Mouse (Mus musculus) kidney, embryonic 14.5 days (tissue): ENCODE data around the gene Ikzf1. TPM values are rescaled to one million over a fixed set of nuclear protein-coding genes. Genes with fewer than 3 reads are reported as not detected.

Experiments used
- ATAC-seq: fragments of 200-750 bp; cut with Nextera tagmentation; 2 replicates; pipeline ENCODE4 v1.8.0; 2017; ENCODE audit warnings: moderate number of reproducible peaks, mild to moderate bottlenecking, moderate TSS enrichment, moderate library complexity; ENCODE audit not compliant: low FRiP score, low TSS enrichment
- H3K27ac ChIP-seq: fragments of 300-500 bp; sonication (generic); 2 replicates; pipeline ENCODE4 v1.5.1; 2014; ENCODE audit warnings: low read depth, mild to moderate bottlenecking, low read length, moderate library complexity, mixed read lengths
- H3K27me3 ChIP-seq: fragments of 300-500 bp; sonication (generic); 2 replicates; pipeline ENCODE4 v1.6.1; 2014; ENCODE audit warnings: mild to moderate bottlenecking, low read length; ENCODE audit not compliant: control insufficient read depth, insufficient read depth
- H3K36me3 ChIP-seq: fragments of 300-500 bp; sonication (generic); 2 replicates; pipeline ENCODE4 v1.6.1; 2014; ENCODE audit warnings: low read length, mixed read lengths; ENCODE audit not compliant: control insufficient read depth, insufficient read depth
- H3K4me1 ChIP-seq: fragments of 300-500 bp; sonication (generic); 2 replicates; pipeline ENCODE4 v1.6.1; 2014; ENCODE audit warnings: low read length, mixed read lengths; ENCODE audit not compliant: control insufficient read depth, insufficient read depth
- H3K4me2 ChIP-seq: fragments of 300-500 bp; sonication (generic); replicated peaks from 2 replicates; pipeline ENCODE4 v1.6.1; 2014; ENCODE audit warnings: low read depth, mild to moderate bottlenecking, low read length
- H3K4me3 ChIP-seq: fragments of 300-500 bp; sonication (generic); 2 replicates; pipeline ENCODE4 v1.5.1; 2014; ENCODE audit warnings: mild to moderate bottlenecking, low read length
- H3K9ac ChIP-seq: fragments of 300-500 bp; sonication (generic); 2 replicates; pipeline ENCODE4 v1.6.1; 2014; ENCODE audit warnings: low read depth, mild to moderate bottlenecking, low read length, moderate library complexity
- H3K9me3 ChIP-seq: fragments of 300-500 bp; sonication (generic); 2 replicates; pipeline ENCODE4 v1.6.1; 2016; ENCODE audit warnings: low read length; ENCODE audit not compliant: control insufficient read depth
- WGBS: fragments of 180-500 bp; shearing (Covaris S2); extraction: QIAGEN DNeasy Blood & Tissue Kit; methylation state at CpG from one replicate; pipeline ENCODE4 v1.1.7; 2014; 5-methylcytosine and 5-hydroxymethylcytosine counted together
- polyA plus RNA-seq: library from polyadenylated mRNA; unstranded; fragments of >200 nt; fragmentation: Nextera tagmentation; extraction: Ambion mirVana; gene quantifications from 2 replicates; pipeline ENCODE4 v1.2.1, GENCODE M21; 2014

Ikzf1 gene
- 0.31 and 0.79 TPM in 2 replicates for polyA plus RNA-seq

GRCm38 (mm10) chr11:11684930-11685852, at the start of gene Ikzf1:
Ikzf1 (plus strand) TSS chr11:11685003.
- H3K27ac ChIP-seq: no peak within 1 kb of the TSS
- H3K4me2 ChIP-seq: peak within 1 kb of the TSS; percentile 99
- 2% methylated on average over 66 of the region's 100 CpGs for WGBS
- peak within 1 kb of the TSS; percentile 63 for H3K9ac ChIP-seq
- ATAC-seq: peak; percentile 75
- H3K36me3 ChIP-seq: no peaks in the 10 kb centered on the region
- H3K4me3 ChIP-seq: peak within 1 kb of the TSS; percentile 72
- peaks cover 54% of the 10 kb centered on the region for H3K27me3 ChIP-seq
- 0 out of 2 replicates have a peak, but pooled peaks cover 6% of the 10 kb centered on the region for H3K4me1 ChIP-seq
- no peaks in the 10 kb centered on the region for H3K9me3 ChIP-seq

- Histone ChIP-seq H3K36me3 (no peaks in the 10 kb centered on the region), H3K4me3 (no peak overlapping the region), H3K27me3 (no peaks in the 10 kb centered on the region), H3K4me1 (no peaks in the 10 kb centered on the region), H3K9ac (no peak overlapping the region), H3K9me3 (no peaks in the 10 kb centered on the region), H3K4me2 (no peak overlapping the region), H3K27ac (no peak overlapping the region)
- no peak for ATAC-seq
Measured at GRCm38 (mm10) chr11:11644303-11644702, 40.5 kb upstream of the Ikzf1 start.

GRCm38 (mm10) chr11:11656388-11656787, 28.4 kb upstream of the Ikzf1 start:
- H3K27ac ChIP-seq: no peak overlapping the region
- WGBS: 90% methylated on average over 3 of the region's 3 CpGs
- no peak overlapping the region for H3K4me3 ChIP-seq
- no peaks in the 10 kb centered on the region for H3K36me3 ChIP-seq
- no peak overlapping the region for H3K9ac ChIP-seq
- no peaks in the 10 kb centered on the region for H3K4me1 ChIP-seq
- H3K9me3 ChIP-seq: no peaks in the 10 kb centered on the region
- H3K4me2 ChIP-seq: no peak overlapping the region
- no peak for ATAC-seq
- no peaks in the 10 kb centered on the region for H3K27me3 ChIP-seq

GRCm38 (mm10) chr11:11656995-11657530, 27.7 kb upstream of the Ikzf1 start:
- Histone ChIP-seq H3K36me3 (no peaks in the 10 kb centered on the region), H3K9ac (no peak overlapping the region), H3K9me3 (no peaks in the 10 kb centered on the region), H3K27ac (no peak overlapping the region), H3K4me3 (no peak overlapping the region), H3K27me3 (no peaks in the 10 kb centered on the region), H3K4me1 (no peaks in the 10 kb centered on the region), H3K4me2 (no peak overlapping the region)
- WGBS: 39% methylated on average over 5 of the region's 5 CpGs
- ATAC-seq: peak; percentile 66; the same call in 1 of the 2 replicates

- no peaks in the 10 kb centered on the region for H3K36me3 ChIP-seq
- H3K27ac ChIP-seq: no peak overlapping the region
- H3K4me1 ChIP-seq: no peaks in the 10 kb centered on the region
- ATAC-seq: no peak
- H3K9me3 ChIP-seq: no peaks in the 10 kb centered on the region
- H3K27me3 ChIP-seq: no peaks in the 10 kb centered on the region
- no peak overlapping the region for H3K4me2 ChIP-seq
- WGBS: 59% methylated on average over 4 of the region's 4 CpGs
- no peak overlapping the region for H3K4me3 ChIP-seq
- no peak overlapping the region for H3K9ac ChIP-seq
Measured at GRCm38 (mm10) chr11:11657634-11658033, 27.2 kb upstream of the Ikzf1 start.

- H3K27ac ChIP-seq: no peak overlapping the region
- no peaks in the 10 kb centered on the region for H3K36me3 ChIP-seq
- H3K9me3 ChIP-seq: no peaks in the 10 kb centered on the region
- H3K9ac ChIP-seq: no peak overlapping the region
- no peak overlapping the region for H3K4me3 ChIP-seq
- no peak overlapping the region for H3K4me2 ChIP-seq
- no peak for ATAC-seq
- H3K4me1 ChIP-seq: no peaks in the 10 kb centered on the region
- WGBS: 80% methylated on average over 4 of the region's 4 CpGs
- no peaks in the 10 kb centered on the region for H3K27me3 ChIP-seq
Measured at GRCm38 (mm10) chr11:11658834-11659233, 26.0 kb upstream of the Ikzf1 start.

- H3K27ac ChIP-seq: no peak overlapping the region
- no peaks in the 10 kb centered on the region for H3K4me1 ChIP-seq
- H3K36me3 ChIP-seq: no peaks in the 10 kb centered on the region
- H3K27me3 ChIP-seq: no peaks in the 10 kb centered on the region
- H3K9ac ChIP-seq: no peak overlapping the region
- H3K9me3 ChIP-seq: no peaks in the 10 kb centered on the region
- H3K4me2 ChIP-seq: no peak overlapping the region
- no peak overlapping the region for H3K4me3 ChIP-seq
- WGBS: 85% methylated on average over 4 of the region's 4 CpGs
- no peak for ATAC-seq
Measured at GRCm38 (mm10) chr11:11660651-11661050, 24.2 kb upstream of the Ikzf1 start.

- Histone ChIP-seq H3K4me3 (no peak overlapping the region), H3K36me3 (no peaks in the 10 kb centered on the region), H3K9me3 (no peaks in the 10 kb centered on the region), H3K27me3 (no peaks in the 10 kb centered on the region), H3K9ac (no peak overlapping the region), H3K4me2 (no peak overlapping the region), H3K4me1 (no peaks in the 10 kb centered on the region), H3K27ac (no peak overlapping the region)
- ATAC-seq: no peak
- 77% methylated on average over 4 of the region's 4 CpGs for WGBS
Measured at GRCm38 (mm10) chr11:11667254-11667921, 17.4 kb upstream of the Ikzf1 start.

- H3K36me3 ChIP-seq: no peaks in the 10 kb centered on the region
- H3K4me3 ChIP-seq: no peak overlapping the region
- no peak overlapping the region for H3K27ac ChIP-seq
- no peak overlapping the region for H3K9ac ChIP-seq
- WGBS: 84% methylated on average over 3 of the region's 3 CpGs
- H3K9me3 ChIP-seq: no peaks in the 10 kb centered on the region
- no peak overlapping the region for H3K4me2 ChIP-seq
- no peaks in the 10 kb centered on the region for H3K27me3 ChIP-seq
- ATAC-seq: no peak
- no peaks in the 10 kb centered on the region for H3K4me1 ChIP-seq
Measured at GRCm38 (mm10) chr11:11667922-11668290, 16.9 kb upstream of the Ikzf1 start.
